8 mouse cellular contexts compared by ENCODE assay signal in genomic region chr2:166021642-166022041, GRCm38 (mm10). TPM values are rescaled to one million over a fixed set of nuclear protein-coding genes. Genes with fewer than 3 reads are reported as not detected.
DNase-seq lines count a peak whose midpoint lies in the region; ATAC-seq and TF ChIP-seq lines count a peak whose summit lies in the region.

No protein-coding gene starts in this region.

- no peaks in the 10 kb centered on the region for H3K36me3 ChIP-seq in liver, adult 2 months (ENCODE audit: control insufficient read depth, insufficient read depth, low read length)
- no peaks in the 10 kb centered on the region for H3K36me3 ChIP-seq in liver, postnatal 0 days (replicated peaks; ENCODE audit: insufficient read depth, low read length)
- H3K36me3 ChIP-seq in hindbrain, embryonic 15.5 days: no peaks in the 10 kb centered on the region
- H3K36me3 ChIP-seq in midbrain, postnatal 0 days (ENCODE audit: insufficient read depth, low read length): no peaks in the 10 kb centered on the region

- no peak overlapping the region for H3K4me2 ChIP-seq in liver, postnatal 0 days (ENCODE audit: low read depth, low read length)
- no peak overlapping the region for H3K4me2 ChIP-seq in hindbrain, embryonic 15.5 days
- no peak overlapping the region; the same call in 1 of the 2 replicates for H3K4me2 ChIP-seq in midbrain, postnatal 0 days (ENCODE audit: low read depth, low read length, poor library complexity, severe bottlenecking)

- no peak for TF ChIP-seq POLR2A in liver, adult 2 months (IDR thresholded peaks at IDR 0.05; ENCODE audit: extremely low read depth, insufficient read depth, low read length)

- no peak overlapping the region for H3K27ac ChIP-seq in liver, adult 2 months (replicated peaks; ENCODE audit: insufficient read depth, low read depth, low read length)
- H3K27ac ChIP-seq in liver, postnatal 0 days (ENCODE audit: low read depth): no peak overlapping the region
- peak overlapping the region; percentile 86 for H3K27ac ChIP-seq in hindbrain, embryonic 15.5 days (replicated peaks)
- peak overlapping the region; percentile 88 for H3K27ac ChIP-seq in midbrain, postnatal 0 days (ENCODE audit: low read depth, low read length)

- peak; percentile 64 for DNase-seq in liver, adult 2 months (ENCODE audit: extremely low read depth, low read depth, low spot score)
- DNase-seq in liver, postnatal 0 days: no peak
- peak; percentile 89 for DNase-seq in embryo, embryonic 10.5 days (ENCODE audit: low spot score)
- DNase-seq in midbrain, postnatal 0 days (ENCODE audit: low spot score): peak; percentile 85
- no peak for DNase-seq in urinary bladder, postnatal 14 days (ENCODE audit: low spot score)
- DNase-seq in frontal cortex, postnatal 10 days (ENCODE audit: low spot score in 2 of 2): no peak

- H3K4me1 ChIP-seq in liver, adult 2 months (ENCODE audit: control insufficient read depth, insufficient read depth, low read length): peaks cover 19% of the 10 kb centered on the region
- peaks cover 10% of the 10 kb centered on the region; the same call in 1 of the 2 replicates for H3K4me1 ChIP-seq in liver, postnatal 0 days (ENCODE audit: insufficient read depth)
- H3K4me1 ChIP-seq in hindbrain, embryonic 15.5 days (replicated peaks): peaks cover 30% of the 10 kb centered on the region
- H3K4me1 ChIP-seq in midbrain, postnatal 0 days (ENCODE audit: insufficient read depth, low read length): peaks cover 23% of the 10 kb centered on the region

- H3K79me2 ChIP-seq in liver, adult 2 months (ENCODE audit: control insufficient read depth, insufficient read depth, low read length): peaks cover 42% of the 10 kb centered on the region

- no peaks in the 10 kb centered on the region for H3K9me3 ChIP-seq in liver, postnatal 0 days (ENCODE audit: low read length)
- H3K9me3 ChIP-seq in hindbrain, embryonic 15.5 days: no peaks in the 10 kb centered on the region
- H3K9me3 ChIP-seq in midbrain, postnatal 0 days (ENCODE audit: low read length): no peaks in the 10 kb centered on the region

- no peak for TF ChIP-seq EP300 in liver, postnatal 0 days (IDR thresholded peaks at IDR 0.05; ENCODE audit: low read depth)

- H3K4me3 ChIP-seq in liver, adult 2 months (ENCODE audit: insufficient read depth, low read depth, low read length): no peak overlapping the region
- no peak overlapping the region for H3K4me3 ChIP-seq in liver, postnatal 0 days (ENCODE audit: low read depth, low read length)
- H3K4me3 ChIP-seq in hindbrain, embryonic 15.5 days: no peak overlapping the region
- H3K4me3 ChIP-seq in midbrain, postnatal 0 days (ENCODE audit: low read depth, low read length): no peak overlapping the region

- no peak overlapping the region for H3K9ac ChIP-seq in liver, adult 2 months (ENCODE audit: low read depth, low read length)
- no peak overlapping the region for H3K9ac ChIP-seq in liver, postnatal 0 days (replicated peaks)
- H3K9ac ChIP-seq in hindbrain, embryonic 15.5 days: no peak overlapping the region
- no peak overlapping the region for H3K9ac ChIP-seq in midbrain, postnatal 0 days (replicated peaks; ENCODE audit: low read length, poor library complexity, severe bottlenecking)

- whole genome bisulfite sequencing in liver, adult 2 months: 32% methylated on average over 3 of the region's 3 CpGs
- WGBS in liver, postnatal 0 days (ENCODE audit: insufficient replicate concordance): 68% methylated on average over 3 of the region's 3 CpGs
- 13% methylated on average over 3 of the region's 3 CpGs for WGBS in hindbrain, embryonic 15.5 days
- 13% methylated on average over 3 of the region's 3 CpGs for WGBS in midbrain, postnatal 0 days

- no peak for TF ChIP-seq CTCF in liver, adult 2 months (IDR thresholded peaks at IDR 0.05; ENCODE audit: low read depth, low read length)
- no peak for TF ChIP-seq CTCF in liver, postnatal 0 days (IDR thresholded peaks at IDR 0.05; ENCODE audit: low read depth)
- TF ChIP-seq CTCF in midbrain, postnatal 0 days (IDR thresholded peaks at IDR 0.05): no peak

- ATAC-seq in liver, postnatal 0 days: no peak
- ATAC-seq in hindbrain, embryonic 15.5 days (ENCODE audit: low FRiP score, low read depth): 0 out of 2 replicates have a peak, but pooled peaks have one; percentile 36
- peak; percentile 65; the same call in 1 of the 2 replicates for ATAC-seq in midbrain, postnatal 0 days (ENCODE audit: low FRiP score)
- no peak for ATAC-seq in megakaryocyte, adult 5-6 weeks (ENCODE audit: poor library complexity, severe bottlenecking)

- no peaks in the 10 kb centered on the region for H3K27me3 ChIP-seq in liver, adult 2 months (ENCODE audit: control insufficient read depth, insufficient read depth, low read length)
- H3K27me3 ChIP-seq in liver, postnatal 0 days (ENCODE audit: insufficient read depth, low read length): no peaks in the 10 kb centered on the region
- H3K27me3 ChIP-seq in hindbrain, embryonic 15.5 days: no peaks in the 10 kb centered on the region
- H3K27me3 ChIP-seq in midbrain, postnatal 0 days (ENCODE audit: insufficient read depth, low read length): no peaks in the 10 kb centered on the region

RNA-seq across cellular contexts. Expression of gene Ncoa3, which starts 29.2 kb away (rescaled TPM):
- 11.5 and 14.8 TPM in 2 replicates for total RNA-seq in liver, adult 2 months (2014; rRNA removed)
- polyA plus RNA-seq in liver, adult 2 months (2012; rRNA removed): 8.2 and 13.6 TPM in 2 replicates
- 3.3 and 3.9 TPM in 2 replicates for polyA plus RNA-seq in liver, postnatal 0 days (2015; fragmentation: Nextera tagmentation; extraction: Ambion mirVana)
- polyA plus RNA-seq in hindbrain, embryonic 15.5 days (2015; fragmentation: Nextera tagmentation; extraction: Ambion mirVana): 14.0 and 15.1 TPM in 2 replicates
- 40.8 and 40.9 TPM in 2 replicates for total RNA-seq in midbrain, postnatal 0 days (2014; rRNA removed)
- polyA plus RNA-seq in midbrain, postnatal 0 days (2015; fragmentation: Nextera tagmentation; extraction: Ambion mirVana): 12.6 and 14.9 TPM in 2 replicates
- total RNA-seq in megakaryocyte, adult 5-6 weeks (2015): 50.7 and 54.8 TPM in 2 replicates
- 55.7 and 59.8 TPM in 2 replicates for total RNA-seq in megakaryocyte, adult 5-6 weeks (2017)

Comparison
In these comparisons a context has a peak if more than half of its experiments do, and no peak if none do; other contexts are left out.
1. DNase-seq: peak in liver, adult 2 months (single experiment), embryo, embryonic 10.5 days (single experiment) and midbrain, postnatal 0 days (single experiment); none in liver, postnatal 0 days (single experiment), urinary bladder, postnatal 14 days (single experiment) and frontal cortex, postnatal 10 days (0 of 2).
2. H3K27ac ChIP-seq: peak in hindbrain, embryonic 15.5 days (single experiment) and midbrain, postnatal 0 days (single experiment); none in liver, adult 2 months (single experiment) and liver, postnatal 0 days (single experiment).
3. ATAC-seq: peak in hindbrain, embryonic 15.5 days (single experiment) and midbrain, postnatal 0 days (single experiment); none in liver, postnatal 0 days (single experiment) and megakaryocyte, adult 5-6 weeks (single experiment).